Mouse (Mus musculus): ENCODE data around the gene Arl8b.

Gene Arl8b

GRCm38 (mm10) chr6:108785551-108785950, 2.7 kb downstream of the Arl8b start:
- DNase-seq = no peak

GRCm38 (mm10) chr6:108791498-108791897, 8.6 kb downstream of the Arl8b start:
- DNase-seq = no peak

- no peak for DNase-seq
Observed at GRCm38 (mm10) chr6:108795912-108796311, 13.0 kb downstream of the Arl8b start.

- peak; percentile 39 for DNase-seq
Observed at GRCm38 (mm10) chr6:108796706-108797105, 13.8 kb downstream of the Arl8b start.

GRCm38 (mm10) chr6:108805194-108805593, 22.3 kb downstream of the Arl8b start:
- DNase-seq = no peak

- no peak for DNase-seq
Observed at GRCm38 (mm10) chr6:108805871-108806270, 23.0 kb downstream of the Arl8b start.

GRCm38 (mm10) chr6:108807446-108807845, 24.5 kb downstream of the Arl8b start:
- peak; percentile 68 for DNase-seq

GRCm38 (mm10) chr6:108808786-108809185, 25.9 kb downstream of the Arl8b start:
- peak; percentile 22 for DNase-seq

GRCm38 (mm10) chr6:108810237-108810636, 27.3 kb downstream of the Arl8b start:
- peak; percentile 48 for DNase-seq

- DNase-seq = no peak
Observed at GRCm38 (mm10) chr6:108812134-108812533, 29.2 kb downstream of the Arl8b start.

- no peak for DNase-seq
Observed at GRCm38 (mm10) chr6:108817510-108817909, 34.6 kb downstream of the Arl8b start.

- no peak for DNase-seq
Observed at GRCm38 (mm10) chr6:108824816-108825545, 42.1 kb downstream of the Arl8b start.

GRCm38 (mm10) chr6:108826070-108826469, 43.2 kb downstream of the Arl8b start:
- no peak for DNase-seq

- DNase-seq = no peak
Observed at GRCm38 (mm10) chr6:108827336-108827920, 44.5 kb downstream of the Arl8b start.

- DNase-seq = peak; percentile 98
Observed at GRCm38 (mm10) chr6:108828234-108828868, 45.5 kb downstream of the Arl8b start, which contains the start of gene Edem1. Edem1 (plus strand) TSS chr6:108828641.

GRCm38 (mm10) chr6:108828872-108829271, 46.0 kb downstream of the Arl8b start:
- DNase-seq = peak; percentile 71

GRCm38 (mm10) chr6:108829386-108830370, 46.8 kb downstream of the Arl8b start:
- DNase-seq = no peak

- DNase-seq = no peak
Observed at GRCm38 (mm10) chr6:108832170-108832569, 49.3 kb downstream of the Arl8b start.

GRCm38 (mm10) chr6:108832989-108833388, 50.1 kb downstream of the Arl8b start:
- DNase-seq = peak; percentile 63

- no peak for DNase-seq
Observed at GRCm38 (mm10) chr6:108833963-108834697, 51.2 kb downstream of the Arl8b start.

GRCm38 (mm10) chr6:108835765-108836691, 53.1 kb downstream of the Arl8b start:
- DNase-seq = peak; percentile 83

Measured in thymus, postnatal 14 days (tissue).